Mouse (Mus musculus) limb, embryonic 14.5 days (tissue): ENCODE measurements around the gene Islr2. TPM values are rescaled to one million over a fixed set of nuclear protein-coding genes. Genes with fewer than 3 reads are reported as not detected.

Source experiments
- ATAC-seq: fragments of 200-750 bp; cut with Nextera tagmentation; 2 replicates; pipeline ENCODE4 v1.8.0; 2017; ENCODE audit warnings: low read depth, moderate number of reproducible peaks, moderate TSS enrichment; ENCODE audit not compliant: low FRiP score
- DNase-seq: peaks from one replicate; pipeline ENCODE4 v3.0.0-alpha.2; 2015; ENCODE audit warnings: low spot score
- H3K27ac ChIP-seq: fragments of 300-500 bp; sonication (generic); replicated peaks from 2 replicates; pipeline ENCODE4 v1.5.1; 2014; ENCODE audit warnings: low read depth, mild to moderate bottlenecking, low read length, moderate library complexity, mixed read lengths
- H3K27me3 ChIP-seq: fragments of 300-500 bp; sonication (generic); 2 replicates; pipeline ENCODE4 v1.6.1; 2014; ENCODE audit warnings: low read length, mixed read lengths; ENCODE audit not compliant: control insufficient read depth, insufficient read depth
- H3K36me3 ChIP-seq: fragments of 300-500 bp; sonication (generic); 2 replicates; pipeline ENCODE4 v1.6.1; 2014; ENCODE audit warnings: mild to moderate bottlenecking, low read length, moderate library complexity, mixed read lengths; ENCODE audit not compliant: control insufficient read depth, insufficient read depth
- H3K4me1 ChIP-seq: fragments of 300-500 bp; sonication (generic); 2 replicates; pipeline ENCODE4 v1.6.1; 2014; ENCODE audit warnings: antibody characterized with exemption, low read length, mixed read lengths; ENCODE audit not compliant: control insufficient read depth, insufficient read depth
- H3K4me2 ChIP-seq: fragments of 300-500 bp; sonication (generic); replicated peaks from 2 replicates; pipeline ENCODE4 v1.6.1; 2014; ENCODE audit warnings: low read depth, mild to moderate bottlenecking, low read length, moderate library complexity; ENCODE audit not compliant: severe bottlenecking
- H3K4me3 ChIP-seq: fragments of 300-500 bp; sonication (generic); replicated peaks from 2 replicates; pipeline ENCODE4 v1.5.1; 2014; ENCODE audit warnings: low read length
- H3K9ac ChIP-seq: fragments of 300-500 bp; sonication (generic); 2 replicates; pipeline ENCODE4 v1.6.1; 2014; ENCODE audit warnings: mild to moderate bottlenecking, low read depth, low read length, moderate library complexity; ENCODE audit not compliant: severe bottlenecking
- H3K9me3 ChIP-seq: fragments of 300-500 bp; sonication (generic); 2 replicates; pipeline ENCODE4 v1.6.1; 2016; ENCODE audit warnings: low read length; ENCODE audit not compliant: control insufficient read depth
- POLR2A ChIP-seq: fragments of 200-500 bp; IDR thresholded peaks from 2 replicates; pipeline ENCODE4 v1.8.0; 2012; ENCODE audit warnings: inconsistent platforms, mild to moderate bottlenecking, moderate library complexity, borderline replicate concordance; ENCODE audit not compliant: insufficient read depth, insufficient read length; ENCODE audit errors: extremely low read depth
- WGBS: fragments of 180-500 bp; shearing (Covaris S2); extraction: QIAGEN DNeasy Blood & Tissue Kit; methylation state at CpG from one replicate; pipeline ENCODE4 v1.1.7; 2014; 5-methylcytosine and 5-hydroxymethylcytosine counted together
- polyA plus RNA-seq, 2 experiments: library from polyadenylated mRNA; depleted of rRNA in 1 of 2; stranded (reverse) in 1 of 2; unstranded in 1 of 2; fragments of >200 nt; fragmentation: Nextera tagmentation in 1 of 2; extraction: Ambion mirVana in 1 of 2; gene quantifications; 2 replicates each; pipeline versions ENCODE4 v1.2.1 to v1.2.3; 2012 to 2014

Islr2 gene
- polyA plus RNA-seq, 2 experiments: 1.7 to 12.2 TPM

DNA sequence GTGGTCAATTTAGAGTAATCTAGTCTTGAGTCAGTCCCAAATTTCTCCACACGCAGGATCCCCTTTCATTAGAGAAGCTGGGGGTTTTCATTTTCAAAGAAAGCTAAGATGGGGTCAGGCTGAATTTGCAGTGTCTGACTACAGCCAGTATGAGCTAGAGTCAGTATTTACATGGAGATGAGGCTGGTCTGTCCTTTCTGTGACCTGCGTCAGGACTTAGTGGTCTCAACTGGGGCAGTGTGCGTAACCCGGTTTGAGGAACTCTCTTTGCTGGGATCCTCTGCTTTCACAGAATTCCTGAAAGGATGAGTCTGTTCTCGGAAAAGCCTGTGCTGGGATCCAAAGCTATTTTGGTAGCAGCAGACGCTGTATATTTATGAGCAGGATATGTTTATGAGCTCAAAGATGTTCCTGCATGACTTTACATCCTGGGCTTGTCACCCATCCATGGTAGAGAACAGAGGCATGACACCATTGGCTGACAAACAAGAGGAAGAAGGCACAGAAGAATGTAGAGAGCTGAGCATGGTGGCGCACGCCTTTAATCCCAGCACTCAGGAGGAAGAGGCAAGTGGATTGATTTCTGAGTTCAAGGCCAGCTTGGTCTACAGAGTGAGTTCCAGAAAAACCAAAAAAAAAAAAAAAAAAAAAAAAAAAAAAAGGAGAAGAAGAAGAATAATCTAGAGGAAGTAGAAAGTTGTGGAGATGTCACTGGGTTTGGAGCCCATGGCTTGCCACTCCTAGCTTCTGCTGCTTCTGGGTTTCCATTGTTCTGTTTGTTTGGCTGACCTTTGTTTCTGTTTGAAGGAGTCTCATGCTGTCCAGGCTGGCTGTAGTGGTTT is 5.6 kb upstream of the Islr2 start:
- H3K9ac ChIP-seq: no peak overlapping the region
- WGBS: 70% methylated on average over 8 of the region's 8 CpGs
- no peak for DNase-seq
- no peak overlapping the region for H3K27ac ChIP-seq
- H3K4me2 ChIP-seq: no peak overlapping the region
- H3K36me3 ChIP-seq: no peaks in the 10 kb centered on the region
- H3K9me3 ChIP-seq: no peaks in the 10 kb centered on the region
- H3K4me3 ChIP-seq: no peak overlapping the region
- no peak for ATAC-seq
- TF ChIP-seq POLR2A: no peak
- H3K4me1 ChIP-seq: peaks cover 4% of the 10 kb centered on the region
- H3K27me3 ChIP-seq: no peaks in the 10 kb centered on the region

DNA sequence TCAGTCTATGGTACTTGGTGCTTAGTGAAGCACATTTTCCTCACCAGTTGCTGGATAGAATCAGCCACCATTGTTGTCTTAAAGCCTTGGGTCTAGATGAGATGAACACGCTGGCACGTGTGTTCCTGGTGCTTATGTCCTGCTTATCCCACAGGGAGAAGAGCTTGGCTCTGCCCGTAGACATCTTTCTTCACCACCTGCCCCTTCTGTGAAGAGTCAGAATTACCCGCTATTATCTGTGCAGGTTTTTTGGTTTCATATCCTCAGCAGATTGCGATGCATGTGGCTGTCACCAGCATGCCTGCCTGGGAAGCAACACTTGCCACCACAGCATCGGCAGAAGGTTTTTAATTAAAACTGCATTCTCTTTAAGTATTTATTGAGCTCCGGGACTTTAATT is 1.9 kb upstream of the Islr2 start:
- H3K4me2 ChIP-seq: no peak overlapping the region
- no peak for ATAC-seq
- H3K9me3 ChIP-seq: no peaks in the 10 kb centered on the region
- no peak overlapping the region for H3K4me3 ChIP-seq
- DNase-seq: no peak
- no peak overlapping the region for H3K9ac ChIP-seq
- TF ChIP-seq POLR2A: no peak
- peaks cover 20% of the 10 kb centered on the region for H3K4me1 ChIP-seq
- H3K36me3 ChIP-seq: no peaks in the 10 kb centered on the region
- H3K27ac ChIP-seq: no peak overlapping the region
- H3K27me3 ChIP-seq: peaks cover 30% of the 10 kb centered on the region
- 77% methylated on average over 7 of the region's 7 CpGs for WGBS

DNA sequence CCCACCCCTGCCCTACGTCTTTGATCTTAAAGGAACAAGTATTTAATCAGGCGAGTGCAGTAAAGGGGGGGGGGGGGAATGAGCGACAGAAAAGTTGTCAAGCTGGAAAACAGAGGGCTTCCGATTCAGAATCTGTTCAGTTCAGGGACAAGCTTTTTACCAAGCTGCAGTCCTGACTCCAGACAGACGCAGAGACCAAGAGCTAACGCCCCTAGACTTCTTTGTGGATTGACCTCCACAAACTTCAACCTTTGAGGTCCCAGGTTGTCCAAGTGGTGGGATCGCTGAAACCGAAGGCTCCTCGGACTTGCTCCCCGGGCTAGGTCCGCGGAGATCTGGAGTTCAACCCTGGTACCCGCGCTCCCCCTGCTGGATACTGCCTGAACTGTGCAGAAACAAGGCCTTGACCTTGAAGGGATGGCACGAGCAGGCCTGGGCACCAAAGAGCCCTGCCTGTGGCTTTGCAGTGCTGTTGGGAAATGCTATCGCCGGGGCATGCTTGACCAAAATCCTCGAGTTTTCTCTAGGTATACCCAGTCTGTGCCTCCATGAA is 405 bp upstream of the Islr2 start:
- peaks cover 22% of the 10 kb centered on the region for H3K4me1 ChIP-seq
- H3K27me3 ChIP-seq: peaks cover 44% of the 10 kb centered on the region
- peak overlapping the region; percentile 36; the same call in 1 of the 2 replicates for H3K9ac ChIP-seq
- H3K4me3 ChIP-seq: peak overlapping the region; percentile 37
- H3K27ac ChIP-seq: no peak overlapping the region
- peak; percentile 72 for ATAC-seq
- H3K4me2 ChIP-seq: peak overlapping the region; percentile 48
- H3K36me3 ChIP-seq: no peaks in the 10 kb centered on the region
- H3K9me3 ChIP-seq: no peaks in the 10 kb centered on the region
- no peak for TF ChIP-seq POLR2A
- peak; percentile 80 for DNase-seq
- 4% methylated on average over 17 of the region's 18 CpGs for WGBS

DNA sequence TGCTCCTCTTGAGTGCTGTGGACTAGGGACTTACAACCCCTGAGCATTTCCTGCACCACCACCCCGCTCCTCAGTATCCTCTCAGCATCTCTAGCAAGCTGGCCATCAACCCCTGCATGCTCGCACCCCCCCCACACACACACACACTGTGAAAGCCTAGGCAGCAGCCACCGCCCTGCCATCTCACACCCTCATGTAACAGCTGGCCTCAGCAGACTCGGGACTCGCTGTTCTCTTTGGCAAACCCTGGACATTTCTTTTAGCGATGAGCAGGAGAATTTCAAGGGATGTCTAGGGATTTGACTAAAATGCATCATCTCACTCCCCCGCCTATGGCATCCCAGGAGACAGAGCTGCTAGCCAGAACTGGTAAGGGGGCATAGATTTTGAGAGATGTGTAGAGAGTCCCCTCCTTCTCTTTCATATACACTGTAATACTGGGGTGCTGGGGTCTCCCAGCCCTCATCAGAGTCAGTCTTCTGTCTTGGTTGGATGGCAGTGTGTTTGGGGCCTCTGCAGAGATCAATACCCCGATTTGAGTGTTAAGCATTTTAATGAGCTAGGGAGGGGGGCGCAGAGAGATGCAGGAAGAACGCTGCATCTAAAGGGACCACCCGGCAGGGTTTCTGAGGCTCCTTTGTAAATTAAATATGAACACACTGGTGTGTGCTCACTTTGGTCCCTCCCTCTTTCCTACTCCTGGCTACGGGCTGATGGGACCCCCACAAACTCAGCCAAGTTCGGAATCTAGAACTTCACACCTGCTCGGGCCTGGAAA is 1.3 kb downstream of the Islr2 start:
- Histone ChIP-seq H3K4me3 (peak overlapping the region; percentile 37), H3K36me3 (no peaks in the 10 kb centered on the region), H3K4me2 (peak overlapping the region; percentile 48), H3K4me1 (peaks cover 37% of the 10 kb centered on the region), H3K9ac (no peak overlapping the region; the same call in 1 of the 2 replicates), H3K27ac (no peak overlapping the region), H3K9me3 (no peaks in the 10 kb centered on the region), H3K27me3 (peaks cover 61% of the 10 kb centered on the region)
- no peak for TF ChIP-seq POLR2A
- DNase-seq (no peak), ATAC-seq (no peak)
- 6% methylated on average over 14 of the region's 14 CpGs for WGBS

DNA sequence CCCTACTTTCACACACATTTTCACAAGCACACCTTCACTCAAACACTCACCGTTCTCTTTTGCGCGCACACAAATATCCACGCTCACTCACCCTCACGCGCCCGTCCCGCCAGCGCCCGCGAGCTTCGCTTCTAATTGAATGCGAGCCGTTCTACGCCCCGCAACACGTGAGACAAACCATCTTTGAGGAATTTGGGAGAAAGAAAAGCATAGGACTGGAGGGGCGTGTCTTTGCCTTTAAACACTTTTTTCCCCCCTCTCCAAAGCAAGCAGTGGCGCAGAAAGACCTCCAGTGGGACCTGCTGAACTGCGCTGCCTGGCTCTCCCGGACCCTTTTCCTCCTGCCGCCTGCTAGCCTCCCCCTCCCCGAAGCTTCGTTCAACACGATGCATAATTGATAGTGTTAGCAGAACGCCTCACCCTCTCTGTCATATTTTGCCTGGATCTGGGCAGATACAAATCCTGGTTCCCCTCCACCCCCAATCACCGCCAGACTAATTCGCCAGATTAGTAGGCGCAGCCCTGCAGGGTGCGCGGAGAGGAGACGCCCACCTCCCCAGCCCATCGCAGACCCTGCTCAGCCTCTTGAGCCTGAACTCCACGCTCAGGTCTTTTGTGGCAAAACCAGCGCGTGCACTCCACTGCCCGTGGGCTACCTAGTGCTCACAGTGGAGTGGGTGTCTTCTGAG is 2.1 kb downstream of the Islr2 start:
- Histone ChIP-seq H3K9me3 (no peaks in the 10 kb centered on the region), H3K4me1 (peaks cover 43% of the 10 kb centered on the region), H3K27me3 (peaks cover 70% of the 10 kb centered on the region), H3K27ac (no peak overlapping the region), H3K4me3 (peak overlapping the region; percentile 23), H3K36me3 (no peaks in the 10 kb centered on the region), H3K9ac (no peak overlapping the region), H3K4me2 (peak overlapping the region; percentile 42)
- WGBS: 1% methylated on average over 37 of the region's 37 CpGs
- TF ChIP-seq POLR2A: no peak
- no peak for DNase-seq
- no peak for ATAC-seq
